Mouse (Mus musculus) testis, adult 2 months (tissue): ENCODE data around the gene Rgs10.

Experiments used
- CTCF ChIP-seq: fragments of 200-500 bp; IDR thresholded peaks from 2 replicates; pipeline ENCODE4 v1.5.1; 2012; ENCODE audit warnings: low read depth, mild to moderate bottlenecking, inconsistent platforms, low read length, moderate library complexity; ENCODE audit not compliant: control insufficient read depth, insufficient read depth, insufficient replicate concordance
- POLR2A ChIP-seq: fragments of 200-500 bp; IDR thresholded peaks from 2 replicates; pipeline ENCODE4 v1.6.1; 2012; ENCODE audit warnings: low read depth, mild to moderate bottlenecking, inconsistent platforms, low read length, moderate library complexity; ENCODE audit not compliant: control insufficient read depth

DNA sequence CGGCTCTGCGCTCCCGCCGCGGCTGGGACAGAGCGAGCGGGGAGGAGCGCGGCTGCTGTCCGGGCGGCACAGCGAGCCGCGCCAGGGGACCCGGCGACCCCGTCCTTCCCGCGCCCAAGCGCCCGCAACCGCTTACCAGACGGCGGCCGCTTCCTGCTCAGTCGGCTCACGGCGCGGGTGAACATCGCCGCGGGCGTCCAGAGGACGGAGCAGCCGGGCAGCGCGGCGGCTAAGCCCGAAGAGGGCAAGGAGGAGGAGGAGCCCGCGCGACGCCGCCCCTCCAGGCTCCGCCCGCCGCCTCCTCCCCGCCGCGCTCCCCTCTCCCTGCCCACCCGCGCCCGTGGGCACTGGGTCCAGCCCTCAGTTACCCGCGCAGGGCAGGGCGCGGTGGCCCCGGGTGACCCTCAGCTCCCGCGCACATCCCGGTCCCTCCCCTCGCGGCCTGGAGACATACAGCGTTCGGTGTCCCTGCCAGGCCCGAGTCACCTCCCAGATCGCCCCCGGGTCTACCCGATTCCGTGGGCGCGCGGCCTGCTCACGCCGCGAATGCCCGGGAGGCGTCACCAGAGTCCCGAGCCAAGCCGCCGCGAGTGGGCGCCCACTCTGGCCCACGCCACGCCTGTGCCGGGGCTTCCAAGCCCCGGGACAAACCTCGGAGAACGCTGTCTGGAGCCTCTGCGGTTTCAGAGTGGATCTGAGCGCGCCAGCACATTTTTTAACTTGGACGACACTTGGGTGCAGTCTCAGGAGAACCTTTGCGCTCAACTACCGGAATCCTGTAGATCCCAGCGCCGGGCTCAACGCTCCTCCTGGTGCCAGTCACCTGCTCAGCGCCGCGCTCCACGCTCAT lies at the start of gene Rgs10:
- no peak for TF ChIP-seq CTCF
- no peak for TF ChIP-seq POLR2A
